Mouse (Mus musculus) heart, embryonic 10.5 days (tissue): ENCODE results near the gene Oprm1. TPM values are rescaled to one million over a fixed set of nuclear protein-coding genes. Genes with fewer than 3 reads are reported as not detected.
A peak's percentile ranks its signal among the peaks of the same experiment; 100 is the strongest.

Experiments used
- DNase-seq: peaks from one replicate; pipeline ENCODE4 v3.0.0-alpha.2; 2017; ENCODE audit warnings: low spot score
- H3K27ac ChIP-seq: fragments of 300-500 bp; sonication (generic); 2 replicates; pipeline ENCODE4 v1.5.1; 2016; ENCODE audit warnings: mild to moderate bottlenecking
- H3K27me3 ChIP-seq: fragments of 300-500 bp; sonication (generic); 2 replicates; pipeline ENCODE4 v1.6.1; 2016; ENCODE audit warnings: mild to moderate bottlenecking; ENCODE audit not compliant: poor library complexity, insufficient read depth, severe bottlenecking
- H3K36me3 ChIP-seq: fragments of 300-500 bp; sonication (generic); 2 replicates; pipeline ENCODE4 v1.6.1; 2016; ENCODE audit warnings: mild to moderate bottlenecking, moderate library complexity
- H3K4me1 ChIP-seq: fragments of 300-500 bp; sonication (generic); 2 replicates; pipeline ENCODE4 v1.6.1; 2016; ENCODE audit warnings: mild to moderate bottlenecking
- H3K4me3 ChIP-seq: fragments of 300-500 bp; sonication (generic); 2 replicates; pipeline ENCODE4 v1.5.1; 2016; ENCODE audit warnings: mild to moderate bottlenecking, moderate library complexity
- H3K9me3 ChIP-seq: fragments of 300-500 bp; sonication (generic); 2 replicates; pipeline ENCODE4 v1.6.1; 2016; ENCODE audit warnings: mild to moderate bottlenecking, moderate library complexity
- WGBS: fragments of 180-500 bp; shearing (Covaris S2); methylation state at CpG from one replicate; pipeline ENCODE4 v1.1.7; 2016; 5-methylcytosine and 5-hydroxymethylcytosine counted together
- polyA plus RNA-seq: library from polyadenylated mRNA; unstranded; fragments of >200 nt; fragmentation: Nextera tagmentation; extraction: Ambion mirVana; gene quantifications from 2 replicates; pipeline ENCODE4 v1.2.1, GENCODE M21; 2016

Gene Oprm1
- polyA plus RNA-seq, 1 experiment from 2014 or later = not detected

DNA sequence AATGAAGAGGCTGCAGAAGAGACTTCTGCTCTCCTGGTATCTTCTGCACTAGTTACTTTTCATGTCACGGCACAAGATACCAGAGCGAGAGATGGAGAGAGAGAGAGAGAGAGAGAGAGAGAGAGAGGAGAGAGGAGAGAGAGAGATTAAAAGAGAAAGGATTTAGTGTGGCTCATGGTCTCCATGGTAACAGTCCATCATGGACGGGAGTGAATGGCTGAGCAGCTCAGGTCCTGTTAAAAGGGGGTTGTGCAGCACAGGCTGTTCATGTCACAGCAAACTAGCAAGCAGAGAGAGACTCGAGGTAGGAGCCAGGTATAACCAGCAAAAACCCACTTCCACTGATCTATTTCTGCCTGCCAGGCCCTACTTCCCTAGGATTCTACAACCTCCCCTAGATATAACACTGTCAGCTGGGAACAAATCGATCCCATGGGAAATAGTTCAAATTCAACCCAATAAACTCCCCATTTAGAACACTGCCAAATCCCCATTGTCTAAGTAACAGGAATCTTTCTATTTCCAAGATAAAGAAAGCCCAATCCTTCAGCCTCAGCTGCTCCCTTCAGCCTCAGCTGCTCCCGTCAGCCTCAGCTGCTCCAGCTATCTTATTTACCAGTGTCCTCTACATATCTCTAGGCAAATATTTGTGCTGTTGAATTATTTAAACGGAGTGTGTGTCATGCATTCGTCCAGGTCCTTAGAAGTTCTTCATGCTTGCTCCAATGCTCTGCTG lies 312.0 kb downstream of the Oprm1 start:
- H3K9me3 ChIP-seq = no peaks in the 10 kb centered on the region
- no peak overlapping the region for H3K4me3 ChIP-seq
- no peaks in the 10 kb centered on the region for H3K36me3 ChIP-seq
- H3K27me3 ChIP-seq = no peaks in the 10 kb centered on the region
- WGBS = 66% methylated on average over 8 of the region's 8 CpGs
- H3K4me1 ChIP-seq = no peaks in the 10 kb centered on the region
- DNase-seq = no peak
- H3K27ac ChIP-seq = no peak overlapping the region

DNA sequence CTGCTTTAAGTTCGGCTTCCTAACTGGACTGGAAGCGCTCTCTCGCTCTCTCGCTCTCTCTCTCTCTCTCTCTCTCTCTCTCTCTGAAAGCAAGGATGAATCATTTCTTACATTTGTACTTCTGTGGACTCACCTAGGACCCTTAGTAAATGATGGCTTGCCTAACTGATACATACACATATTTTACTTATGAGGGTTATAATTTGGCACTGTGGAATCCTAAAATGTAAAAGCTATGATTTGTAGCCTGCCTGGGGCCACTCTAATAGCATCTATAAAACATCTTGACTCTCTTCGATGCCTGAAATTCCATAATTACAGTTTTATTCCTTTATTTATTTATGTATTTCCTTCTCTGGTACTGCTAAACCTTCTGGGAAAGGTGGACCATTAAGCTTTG lies 312.6 kb downstream of the Oprm1 start:
- Histone ChIP-seq H3K36me3 (no peaks in the 10 kb centered on the region), H3K9me3 (no peaks in the 10 kb centered on the region), H3K4me1 (no peaks in the 10 kb centered on the region), H3K27me3 (no peaks in the 10 kb centered on the region), H3K4me3 (no peak overlapping the region), H3K27ac (no peak overlapping the region)
- WGBS = 85% methylated on average over 5 of the region's 5 CpGs
- no peak for DNase-seq

GRCm38 (mm10) chr10:7074231-7074630 lies 315.9 kb downstream of the Oprm1 start:
- H3K36me3 ChIP-seq = no peaks in the 10 kb centered on the region
- H3K27me3 ChIP-seq = no peaks in the 10 kb centered on the region
- H3K4me3 ChIP-seq = no peak overlapping the region
- H3K4me1 ChIP-seq = no peaks in the 10 kb centered on the region
- H3K9me3 ChIP-seq = no peaks in the 10 kb centered on the region
- 81% methylated on average over 2 of the region's 2 CpGs for WGBS
- no peak for DNase-seq
- H3K27ac ChIP-seq = no peak overlapping the region

DNA sequence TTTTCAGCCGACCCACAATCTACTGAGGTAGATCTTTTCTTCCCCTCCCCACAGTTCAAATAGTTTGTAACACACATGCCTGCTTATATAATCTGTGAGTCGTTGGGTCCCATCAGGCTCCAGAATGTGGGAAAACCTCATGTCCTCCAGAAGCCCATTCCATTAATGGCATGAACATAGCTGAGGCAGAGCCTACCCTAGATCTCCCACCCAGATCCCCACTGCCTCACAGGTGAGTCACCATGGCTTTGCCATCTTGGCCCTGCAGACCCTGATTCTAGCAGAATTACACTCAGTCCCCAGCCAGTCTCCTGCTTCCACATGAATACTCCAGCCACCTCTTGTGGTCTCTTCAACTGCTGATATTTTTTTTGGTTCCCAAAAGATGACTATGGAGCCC lies 317.4 kb downstream of the Oprm1 start:
- H3K4me3 ChIP-seq = no peak overlapping the region
- no peaks in the 10 kb centered on the region for H3K36me3 ChIP-seq
- no peaks in the 10 kb centered on the region for H3K9me3 ChIP-seq
- H3K27me3 ChIP-seq = no peaks in the 10 kb centered on the region
- no peak overlapping the region for H3K27ac ChIP-seq
- H3K4me1 ChIP-seq = no peaks in the 10 kb centered on the region
- 87% methylated on average over 2 of the region's 2 CpGs for WGBS
- no peak for DNase-seq

- DNase-seq = peak; percentile 83
- H3K4me3 ChIP-seq = peak overlapping the region; percentile 12; the same call in 1 of the 2 replicates
- H3K9me3 ChIP-seq = no peaks in the 10 kb centered on the region
- no peaks in the 10 kb centered on the region for H3K36me3 ChIP-seq
- no peaks in the 10 kb centered on the region for H3K27me3 ChIP-seq
- H3K4me1 ChIP-seq = no peaks in the 10 kb centered on the region
- 12% methylated on average over 8 of the region's 8 CpGs for WGBS
- no peak overlapping the region for H3K27ac ChIP-seq
Measured at GRCm38 (mm10) chr10:7076201-7076600, 317.9 kb downstream of the Oprm1 start.

GRCm38 (mm10) chr10:7076662-7077211 lies 318.4 kb downstream of the Oprm1 start:
- no peaks in the 10 kb centered on the region for H3K27me3 ChIP-seq
- no peak overlapping the region for H3K4me3 ChIP-seq
- DNase-seq = no peak
- no peaks in the 10 kb centered on the region for H3K9me3 ChIP-seq
- no peak overlapping the region for H3K27ac ChIP-seq
- WGBS = 50% methylated on average over 7 of the region's 8 CpGs
- H3K36me3 ChIP-seq = no peaks in the 10 kb centered on the region
- no peaks in the 10 kb centered on the region for H3K4me1 ChIP-seq

DNA sequence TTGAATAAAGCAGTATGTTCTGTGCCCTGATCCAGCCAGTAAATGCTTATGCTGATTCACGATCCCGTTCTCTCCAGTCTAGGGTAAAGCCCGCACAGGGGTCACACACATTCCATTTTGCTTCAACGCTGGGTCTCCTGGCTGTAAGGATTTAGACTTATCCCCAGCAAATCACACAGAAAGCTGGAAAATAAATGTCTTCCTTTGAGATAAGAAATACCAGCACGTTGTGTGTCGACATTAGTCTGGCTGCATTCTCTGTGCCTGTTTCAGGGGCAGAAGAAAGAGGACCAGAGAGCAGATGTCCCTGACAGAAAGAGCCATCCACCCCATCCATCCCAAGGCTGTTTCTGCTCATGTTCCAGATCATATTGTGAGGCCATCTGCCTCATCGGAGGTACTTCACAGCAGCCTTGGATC lies 319.1 kb downstream of the Oprm1 start:
- Histone ChIP-seq H3K4me1 (no peaks in the 10 kb centered on the region), H3K27me3 (no peaks in the 10 kb centered on the region), H3K9me3 (no peaks in the 10 kb centered on the region), H3K27ac (no peak overlapping the region), H3K4me3 (no peak overlapping the region), H3K36me3 (no peaks in the 10 kb centered on the region)
- DNase-seq = no peak
- WGBS = 59% methylated on average over 7 of the region's 7 CpGs

DNA sequence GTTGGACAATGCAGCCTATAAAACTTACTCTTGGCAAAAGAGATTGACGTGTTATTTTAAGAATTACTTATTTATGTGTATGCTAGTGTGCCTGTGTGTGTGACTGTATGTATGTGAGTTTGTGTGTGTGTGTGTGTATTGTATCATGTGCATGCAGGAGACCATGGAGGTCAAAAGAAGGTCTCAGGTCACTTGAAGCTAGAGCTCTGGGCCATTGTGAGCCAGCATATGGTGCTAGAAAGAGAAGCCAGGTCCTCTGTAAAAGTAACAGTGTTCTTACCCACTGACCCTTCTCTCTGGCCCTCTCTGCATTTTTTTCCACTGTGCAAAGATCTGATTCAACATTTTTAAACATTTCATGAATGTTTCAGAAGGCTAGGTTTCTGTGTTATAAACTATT lies 319.7 kb downstream of the Oprm1 start:
- Histone ChIP-seq H3K4me3 (no peak overlapping the region), H3K36me3 (no peaks in the 10 kb centered on the region), H3K27me3 (no peaks in the 10 kb centered on the region), H3K27ac (no peak overlapping the region), H3K9me3 (no peaks in the 10 kb centered on the region), H3K4me1 (no peaks in the 10 kb centered on the region)
- DNase-seq = no peak
- WGBS = 88% methylated on average over 1 of the region's 1 CpGs

Other genes with a start within 250 kb of the Oprm1 start
- gene Gm10945, start 3.3 kb downstream of the Oprm1 start, polyA plus RNA-seq = not detected in 2 replicates